Mouse (Mus musculus): ENCODE results near the gene Disp1.

- TF ChIP-seq CTCF (IDR thresholded peaks at IDR 0.05; ENCODE audit: borderline replicate concordance, insufficient read depth, low read depth, low read length) (no peak), POLR2A (IDR thresholded peaks at IDR 0.05; ENCODE audit: borderline replicate concordance, insufficient read depth, low read length) (no peak)
These were observed 13.7 kb downstream of the Disp1 start for GRCm38 (mm10) chr1:183207623-183208022.
